Mouse (Mus musculus): ENCODE data around the gene Ube4a. TPM values are rescaled to one million over a fixed set of nuclear protein-coding genes. Genes with fewer than 3 reads are reported as not detected.

Gene Ube4a
- total and polyA plus RNA-seq, 3 experiments = 2.6 to 80.2 (median 59.6) TPM

DNA sequence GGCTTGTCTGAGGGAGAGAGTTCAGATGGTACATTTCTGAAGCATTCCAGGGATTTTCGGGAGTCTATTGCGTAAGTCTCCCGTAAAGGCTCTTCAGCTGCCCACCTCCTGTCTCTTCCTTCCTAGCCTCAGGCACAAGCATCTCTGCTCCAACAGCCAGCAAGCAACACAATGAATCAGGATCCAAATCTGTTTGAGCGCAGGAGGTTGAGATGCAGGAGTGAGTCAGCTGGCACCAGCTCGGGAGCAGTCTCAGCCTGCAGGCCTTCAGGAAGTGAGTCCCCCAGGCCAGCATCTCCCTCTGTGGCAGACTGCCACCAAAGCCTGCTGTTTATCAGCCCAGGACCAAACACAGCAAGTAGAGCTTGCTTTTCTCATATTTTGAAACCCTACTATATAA lies 60.4 kb downstream of the Ube4a start:
- DNase-seq (ENCODE audit: low spot score) (no peak), ATAC-seq (ENCODE audit: extremely low read depth, insufficient number of reproducible peaks, low FRiP score, poor library complexity, severe bottlenecking) (no peak)
- no peak for TF ChIP-seq GATA2 (IDR thresholded peaks at IDR 0.05; ENCODE audit: borderline replicate concordance, low read depth, low read length)
- no peak for TF ChIP-seq GATA1 (IDR thresholded peaks at IDR 0.05; ENCODE audit: borderline replicate concordance, low read length)
- TF ChIP-seq POLR2AphosphoS5 (IDR thresholded peaks at IDR 0.05; ENCODE audit: insufficient replicate concordance, low read depth, low read length) = no peak
- no peak for TF ChIP-seq CTCF (IDR thresholded peaks at IDR 0.05; ENCODE audit: low read depth, low read length)
- TF ChIP-seq TAL1 (conservative IDR thresholded peaks at IDR 0.05; ENCODE audit: low read depth, low read length) = no peak
- no peaks in the 10 kb centered on the region for H3K27me3 ChIP-seq (ENCODE audit: insufficient read depth, low read length)
- H3K36me3 ChIP-seq (replicated peaks) = peaks cover 32% of the 10 kb centered on the region
- no peak overlapping the region for H3K4me3 ChIP-seq (ENCODE audit: low read depth, low read length)
- H3K9me3 ChIP-seq (replicated peaks) = no peaks in the 10 kb centered on the region
- H3K4me1 ChIP-seq (ENCODE audit: insufficient read depth, low read depth, low read length) = no peaks in the 10 kb centered on the region

DNA sequence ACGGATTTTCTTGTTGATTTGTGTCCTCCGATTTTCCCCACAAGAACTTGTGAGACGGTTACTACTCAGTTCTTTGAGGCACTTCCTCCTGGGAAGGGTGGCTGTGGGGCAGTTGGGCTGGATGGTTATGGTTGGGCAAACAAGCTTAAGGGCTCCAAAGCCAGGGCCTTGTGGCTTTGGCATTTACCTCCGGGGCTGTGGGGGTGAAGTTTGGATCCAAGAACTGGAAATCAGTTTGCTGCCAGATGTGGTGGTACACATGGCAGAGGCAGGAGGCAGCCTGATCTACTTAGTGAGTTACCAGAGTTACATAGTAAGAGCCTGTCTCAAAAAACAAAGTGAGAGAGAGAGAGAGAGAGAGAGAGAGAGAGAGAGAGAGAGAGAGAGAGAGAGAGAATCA lies 61.5 kb downstream of the Ube4a start:
- Histone ChIP-seq H3K36me3 (replicated peaks) (peaks cover 22% of the 10 kb centered on the region), H3K9me3 (replicated peaks) (no peaks in the 10 kb centered on the region), H3K4me1 (ENCODE audit: insufficient read depth, low read depth, low read length) (no peaks in the 10 kb centered on the region), H3K4me3 (ENCODE audit: low read depth, low read length) (no peak overlapping the region), H3K27me3 (ENCODE audit: insufficient read depth, low read length) (peaks cover 5% of the 10 kb centered on the region; the same call in 1 of the 2 replicates)
- ATAC-seq (ENCODE audit: extremely low read depth, insufficient number of reproducible peaks, low FRiP score, poor library complexity, severe bottlenecking) (no peak), DNase-seq (ENCODE audit: low spot score) (no peak)
- TF ChIP-seq CTCF (IDR thresholded peaks at IDR 0.05; ENCODE audit: low read depth, low read length) (no peak), GATA1 (IDR thresholded peaks at IDR 0.05; ENCODE audit: borderline replicate concordance, low read length) (no peak), TAL1 (conservative IDR thresholded peaks at IDR 0.05; ENCODE audit: low read depth, low read length) (no peak), POLR2AphosphoS5 (IDR thresholded peaks at IDR 0.05; ENCODE audit: insufficient replicate concordance, low read depth, low read length) (no peak)

GRCm38 (mm10) chr9:44900402-44900801 lies 65.0 kb downstream of the Ube4a start:
- Histone ChIP-seq H3K4me3 (ENCODE audit: low read depth, low read length) (no peak overlapping the region), H3K27me3 (ENCODE audit: insufficient read depth, low read length) (peaks cover 18% of the 10 kb centered on the region; the same call in 1 of the 2 replicates), H3K9me3 (replicated peaks) (no peaks in the 10 kb centered on the region), H3K4me1 (ENCODE audit: insufficient read depth, low read depth, low read length) (no peaks in the 10 kb centered on the region), H3K36me3 (replicated peaks) (peaks cover 4% of the 10 kb centered on the region)
- ATAC-seq (ENCODE audit: extremely low read depth, insufficient number of reproducible peaks, low FRiP score, poor library complexity, severe bottlenecking) (no peak), DNase-seq (ENCODE audit: low spot score) (no peak)
- TF ChIP-seq GATA2 (IDR thresholded peaks at IDR 0.05; ENCODE audit: borderline replicate concordance, low read depth, low read length) (no peak), POLR2AphosphoS5 (IDR thresholded peaks at IDR 0.05; ENCODE audit: insufficient replicate concordance, low read depth, low read length) (no peak), GATA1 (IDR thresholded peaks at IDR 0.05; ENCODE audit: borderline replicate concordance, low read length) (no peak), CTCF (IDR thresholded peaks at IDR 0.05; ENCODE audit: low read depth, low read length) (no peak), TAL1 (conservative IDR thresholded peaks at IDR 0.05; ENCODE audit: low read depth, low read length) (no peak)

DNA sequence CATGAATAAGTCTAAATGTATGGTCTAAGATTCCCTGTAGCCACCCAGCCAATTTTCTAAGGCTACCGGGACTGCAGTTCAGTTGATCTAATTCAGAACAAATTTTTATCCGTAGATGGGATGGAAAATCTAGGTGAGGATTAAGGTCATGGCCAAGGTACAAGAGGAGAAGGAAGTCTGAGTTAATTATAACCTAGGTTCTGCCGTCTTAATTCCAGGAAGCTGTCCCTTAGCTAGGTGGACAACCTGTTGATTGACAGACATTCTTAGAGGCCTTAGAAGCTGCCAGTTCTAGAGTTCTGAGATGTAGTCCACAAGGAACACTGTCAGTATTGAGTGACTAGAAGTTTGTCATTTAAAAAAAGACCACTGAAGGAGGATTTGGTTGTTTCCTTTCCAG lies 65.7 kb downstream of the Ube4a start:
- peaks cover 4% of the 10 kb centered on the region; the same call in 1 of the 2 replicates for H3K4me1 ChIP-seq (ENCODE audit: insufficient read depth, low read depth, low read length)
- H3K27me3 ChIP-seq (ENCODE audit: insufficient read depth, low read length) = peaks cover 22% of the 10 kb centered on the region; the same call in 1 of the 2 replicates
- ATAC-seq (ENCODE audit: extremely low read depth, insufficient number of reproducible peaks, low FRiP score, poor library complexity, severe bottlenecking) = no peak
- DNase-seq (ENCODE audit: low spot score) = no peak
- no peaks in the 10 kb centered on the region for H3K36me3 ChIP-seq (replicated peaks)
- no peaks in the 10 kb centered on the region for H3K9me3 ChIP-seq (replicated peaks)
- no peak overlapping the region for H3K4me3 ChIP-seq (ENCODE audit: low read depth, low read length)
- no peak for TF ChIP-seq GATA1 (IDR thresholded peaks at IDR 0.05; ENCODE audit: borderline replicate concordance, low read length)
- no peak for TF ChIP-seq CTCF (IDR thresholded peaks at IDR 0.05; ENCODE audit: low read depth, low read length)
- TF ChIP-seq TAL1 (conservative IDR thresholded peaks at IDR 0.05; ENCODE audit: low read depth, low read length) = no peak
- no peak for TF ChIP-seq GATA2 (IDR thresholded peaks at IDR 0.05; ENCODE audit: borderline replicate concordance, low read depth, low read length)
- TF ChIP-seq POLR2AphosphoS5 (IDR thresholded peaks at IDR 0.05; ENCODE audit: insufficient replicate concordance, low read depth, low read length) = no peak

DNA sequence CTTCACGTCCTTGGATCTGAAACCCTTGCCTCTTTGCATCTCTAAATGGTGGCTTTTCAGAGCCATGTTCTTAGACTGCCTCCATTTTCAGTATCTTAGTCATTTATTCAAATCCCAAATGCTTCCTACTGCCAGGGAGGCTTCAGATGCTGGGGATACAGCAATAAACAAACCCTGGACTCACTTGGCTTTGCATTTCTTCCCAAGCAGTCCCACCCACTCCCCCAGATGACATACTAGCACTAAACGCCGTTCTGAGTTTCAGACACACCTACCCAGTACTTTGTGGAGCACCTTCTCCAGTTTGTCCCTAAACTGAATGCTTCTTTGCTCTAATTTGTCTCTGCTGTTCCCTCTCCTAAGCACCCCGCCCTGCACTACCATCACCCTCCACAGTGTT lies 68.4 kb downstream of the Ube4a start:
- H3K9me3 ChIP-seq (replicated peaks) = no peaks in the 10 kb centered on the region
- ATAC-seq (ENCODE audit: extremely low read depth, insufficient number of reproducible peaks, low FRiP score, poor library complexity, severe bottlenecking) = no peak

DNA sequence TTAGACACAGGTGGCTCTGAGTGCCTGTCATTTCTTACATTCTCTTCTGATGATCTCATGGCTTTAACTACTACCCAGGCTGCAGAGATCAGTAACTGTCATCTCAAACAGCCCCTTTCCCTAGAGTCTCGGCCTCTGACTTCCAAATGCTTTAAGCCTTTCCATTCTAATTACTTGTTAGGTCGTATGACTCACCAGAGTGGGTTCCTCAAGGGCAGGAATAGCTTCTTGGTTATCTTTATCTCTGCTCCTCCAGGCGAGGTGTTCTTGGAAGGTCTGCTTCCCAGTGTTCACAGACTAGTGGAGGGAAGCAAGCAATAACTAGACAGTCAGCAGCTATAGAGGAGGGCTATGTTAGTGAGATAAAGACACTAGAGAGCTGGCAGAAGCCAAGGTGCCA lies 72.7 kb downstream of the Ube4a start:
- DNase-seq (ENCODE audit: low spot score) = no peak
- Histone ChIP-seq H3K4me3 (ENCODE audit: low read depth, low read length) (no peak overlapping the region), H3K9me3 (replicated peaks) (no peaks in the 10 kb centered on the region), H3K4me1 (ENCODE audit: insufficient read depth, low read depth, low read length) (peaks cover 16% of the 10 kb centered on the region), H3K27me3 (ENCODE audit: insufficient read depth, low read length) (peaks cover 57% of the 10 kb centered on the region), H3K36me3 (replicated peaks) (no peaks in the 10 kb centered on the region)
- no peak for ATAC-seq (ENCODE audit: extremely low read depth, insufficient number of reproducible peaks, low FRiP score, poor library complexity, severe bottlenecking)
- TF ChIP-seq POLR2AphosphoS5 (IDR thresholded peaks at IDR 0.05; ENCODE audit: insufficient replicate concordance, low read depth, low read length) (no peak), CTCF (IDR thresholded peaks at IDR 0.05; ENCODE audit: low read depth, low read length) (no peak), TAL1 (conservative IDR thresholded peaks at IDR 0.05; ENCODE audit: low read depth, low read length) (no peak)

More for the DNA sequence above, 68.4 kb downstream of the Ube4a start:
- Histone ChIP-seq H3K4me1 (ENCODE audit: insufficient read depth, low read depth, low read length) (peaks cover 8% of the 10 kb centered on the region; the same call in 1 of the 2 replicates), H3K36me3 (replicated peaks) (no peaks in the 10 kb centered on the region), H3K27me3 (ENCODE audit: insufficient read depth, low read length) (peaks cover 32% of the 10 kb centered on the region), H3K4me3 (ENCODE audit: low read depth, low read length) (no peak overlapping the region)
- TF ChIP-seq CTCF (IDR thresholded peaks at IDR 0.05; ENCODE audit: low read depth, low read length) = no peak
- no peak for TF ChIP-seq GATA2 (IDR thresholded peaks at IDR 0.05; ENCODE audit: borderline replicate concordance, low read depth, low read length)
- no peak for TF ChIP-seq TAL1 (conservative IDR thresholded peaks at IDR 0.05; ENCODE audit: low read depth, low read length)
- no peak for DNase-seq (ENCODE audit: low spot score)

DNA sequence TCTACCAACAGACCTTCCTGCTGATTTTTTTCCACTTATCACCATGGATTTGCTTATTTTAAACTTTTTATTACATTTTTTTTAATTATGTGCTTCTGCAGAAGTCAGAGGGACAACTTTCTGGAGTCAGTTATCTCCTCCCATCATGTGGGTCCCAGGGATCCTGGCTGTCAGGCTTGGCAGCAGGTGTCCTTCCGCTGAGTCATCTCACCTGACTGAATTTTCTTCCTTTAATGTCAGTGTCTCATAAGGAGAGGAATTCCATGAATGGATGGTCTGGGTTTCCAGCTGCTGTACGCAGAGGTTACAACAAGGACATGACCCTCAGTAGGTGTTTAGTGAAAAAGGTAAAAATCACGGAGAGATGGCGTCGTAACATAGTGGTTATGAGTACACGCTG lies 74.2 kb downstream of the Ube4a start:
- H3K27me3 ChIP-seq (ENCODE audit: insufficient read depth, low read length) = peaks cover 53% of the 10 kb centered on the region
- no peaks in the 10 kb centered on the region for H3K36me3 ChIP-seq (replicated peaks)
- DNase-seq (ENCODE audit: low spot score) (no peak), ATAC-seq (ENCODE audit: extremely low read depth, insufficient number of reproducible peaks, low FRiP score, poor library complexity, severe bottlenecking) (no peak)
- no peak overlapping the region for H3K4me3 ChIP-seq (ENCODE audit: low read depth, low read length)
- H3K9me3 ChIP-seq (replicated peaks) = no peaks in the 10 kb centered on the region
- H3K4me1 ChIP-seq (ENCODE audit: insufficient read depth, low read depth, low read length) = peaks cover 16% of the 10 kb centered on the region
- TF ChIP-seq TAL1 (conservative IDR thresholded peaks at IDR 0.05; ENCODE audit: low read depth, low read length) = no peak
- TF ChIP-seq GATA1 (IDR thresholded peaks at IDR 0.05; ENCODE audit: borderline replicate concordance, low read length) = no peak
- no peak for TF ChIP-seq GATA2 (IDR thresholded peaks at IDR 0.05; ENCODE audit: borderline replicate concordance, low read depth, low read length)
- TF ChIP-seq CTCF (IDR thresholded peaks at IDR 0.05; ENCODE audit: low read depth, low read length) = no peak
- TF ChIP-seq POLR2AphosphoS5 (IDR thresholded peaks at IDR 0.05; ENCODE audit: insufficient replicate concordance, low read depth, low read length) = no peak

All from G1E (cell line).